Mouse (Mus musculus) brain, embryonic 14.5 days (tissue): ENCODE data around the gene Ddi2.

ENCODE experiments used
- CTCF ChIP-seq: fragments of 200-500 bp; IDR thresholded peaks from 2 replicates; pipeline ENCODE4 v1.5.1; 2012; ENCODE audit warnings: inconsistent platforms, mild to moderate bottlenecking, moderate library complexity, borderline replicate concordance; ENCODE audit not compliant: insufficient read depth, insufficient read length; ENCODE audit errors: extremely low read depth
- POLR2A ChIP-seq: fragments of 200-500 bp; IDR thresholded peaks from 2 replicates; pipeline ENCODE4 v1.6.1; 2012; ENCODE audit warnings: mild to moderate bottlenecking, inconsistent platforms, borderline replicate concordance; ENCODE audit not compliant: poor library complexity, insufficient read depth, insufficient read length, severe bottlenecking; ENCODE audit errors: extremely low read depth

GRCm38 (mm10) chr4:141766316-141766667, 43.1 kb upstream of the Ddi2 start:
- no peak for TF ChIP-seq CTCF
- no peak for TF ChIP-seq POLR2A
